Mouse (Mus musculus): ENCODE measurements around the gene Pan3. TPM values are rescaled to one million over a fixed set of nuclear protein-coding genes. Genes with fewer than 3 reads are reported as not detected.

The Pan3 gene
- polyA plus RNA-seq, 1 experiment from 2014 or later = 88.9 TPM

GRCm38 (mm10) chr5:147456491-147456890 lies 26.5 kb downstream of the Pan3 start:
- no peak overlapping the region for H3K4me2 ChIP-seq (replicated peaks; ENCODE audit: low read depth, low read length)
- WGBS = 68% methylated on average over 4 of the region's 4 CpGs

GRCm38 (mm10) chr5:147459821-147460567 lies 30.0 kb downstream of the Pan3 start:
- Histone ChIP-seq H3K9ac (ENCODE audit: low read depth, low read length) (no peak overlapping the region), H3K27ac (ENCODE audit: low read depth, low read length) (no peak overlapping the region), H3K4me3 (ENCODE audit: low read length) (no peak overlapping the region), H3K9me3 (ENCODE audit: control insufficient read depth, low read length) (no peaks in the 10 kb centered on the region), H3K27me3 (ENCODE audit: control insufficient read depth, insufficient read depth, low read length) (no peaks in the 10 kb centered on the region), H3K4me2 (replicated peaks; ENCODE audit: low read depth, low read length) (no peak overlapping the region), H3K4me1 (ENCODE audit: control insufficient read depth, insufficient read depth, low read length) (no peaks in the 10 kb centered on the region), H3K36me3 (ENCODE audit: control insufficient read depth, insufficient read depth, low read length) (peaks cover 9% of the 10 kb centered on the region)
- WGBS = 73% methylated on average over 4 of the region's 4 CpGs
- ATAC-seq (ENCODE audit: low FRiP score, low TSS enrichment) = no peak

More at GRCm38 (mm10) chr5:147456491-147456890, 26.5 kb downstream of the Pan3 start:
- Histone ChIP-seq H3K9me3 (ENCODE audit: control insufficient read depth, low read length) (no peaks in the 10 kb centered on the region), H3K27ac (ENCODE audit: low read depth, low read length) (no peak overlapping the region), H3K4me3 (ENCODE audit: low read length) (no peak overlapping the region), H3K27me3 (ENCODE audit: control insufficient read depth, insufficient read depth, low read length) (no peaks in the 10 kb centered on the region), H3K9ac (ENCODE audit: low read depth, low read length) (no peak overlapping the region), H3K36me3 (ENCODE audit: control insufficient read depth, insufficient read depth, low read length) (peaks cover 22% of the 10 kb centered on the region), H3K4me1 (ENCODE audit: control insufficient read depth, insufficient read depth, low read length) (no peaks in the 10 kb centered on the region)
- ATAC-seq (ENCODE audit: low FRiP score, low TSS enrichment) = no peak

- no peak overlapping the region for H3K27ac ChIP-seq (ENCODE audit: low read depth, low read length)
- 40% methylated on average over 3 of the region's 3 CpGs for WGBS
These were observed 33.3 kb downstream of the Pan3 start for GRCm38 (mm10) chr5:147463251-147463650.

GRCm38 (mm10) chr5:147466361-147466760 lies 36.4 kb downstream of the Pan3 start:
- Histone ChIP-seq H3K9ac (ENCODE audit: low read depth, low read length) (no peak overlapping the region), H3K27ac (ENCODE audit: low read depth, low read length) (no peak overlapping the region), H3K4me1 (ENCODE audit: control insufficient read depth, insufficient read depth, low read length) (no peaks in the 10 kb centered on the region), H3K9me3 (ENCODE audit: control insufficient read depth, low read length) (no peaks in the 10 kb centered on the region), H3K4me2 (replicated peaks; ENCODE audit: low read depth, low read length) (no peak overlapping the region), H3K27me3 (ENCODE audit: control insufficient read depth, insufficient read depth, low read length) (no peaks in the 10 kb centered on the region), H3K4me3 (ENCODE audit: low read length) (no peak overlapping the region), H3K36me3 (ENCODE audit: control insufficient read depth, insufficient read depth, low read length) (peaks cover 16% of the 10 kb centered on the region; the same call in 1 of the 2 replicates)
- no peak for ATAC-seq (ENCODE audit: low FRiP score, low TSS enrichment)

More at GRCm38 (mm10) chr5:147463251-147463650, 33.3 kb downstream of the Pan3 start:
- Histone ChIP-seq H3K9ac (ENCODE audit: low read depth, low read length) (no peak overlapping the region), H3K4me1 (ENCODE audit: control insufficient read depth, insufficient read depth, low read length) (no peaks in the 10 kb centered on the region), H3K4me3 (ENCODE audit: low read length) (no peak overlapping the region), H3K9me3 (ENCODE audit: control insufficient read depth, low read length) (no peaks in the 10 kb centered on the region), H3K4me2 (replicated peaks; ENCODE audit: low read depth, low read length) (no peak overlapping the region), H3K36me3 (ENCODE audit: control insufficient read depth, insufficient read depth, low read length) (peaks cover 13% of the 10 kb centered on the region; the same call in 1 of the 2 replicates), H3K27me3 (ENCODE audit: control insufficient read depth, insufficient read depth, low read length) (no peaks in the 10 kb centered on the region)
- ATAC-seq (ENCODE audit: low FRiP score, low TSS enrichment) = no peak

- 94% methylated on average over 5 of the region's 5 CpGs for WGBS
- H3K4me3 ChIP-seq (ENCODE audit: low read length) = no peak overlapping the region
- H3K27ac ChIP-seq (ENCODE audit: low read depth, low read length) = no peak overlapping the region
- H3K4me2 ChIP-seq (replicated peaks; ENCODE audit: low read depth, low read length) = no peak overlapping the region
- no peaks in the 10 kb centered on the region for H3K4me1 ChIP-seq (ENCODE audit: control insufficient read depth, insufficient read depth, low read length)
- no peak overlapping the region for H3K9ac ChIP-seq (ENCODE audit: low read depth, low read length)
- H3K27me3 ChIP-seq (ENCODE audit: control insufficient read depth, insufficient read depth, low read length) = no peaks in the 10 kb centered on the region
- H3K36me3 ChIP-seq (ENCODE audit: control insufficient read depth, insufficient read depth, low read length) = peaks cover 14% of the 10 kb centered on the region
- no peak for ATAC-seq (ENCODE audit: low FRiP score, low TSS enrichment)
- H3K9me3 ChIP-seq (ENCODE audit: control insufficient read depth, low read length) = no peaks in the 10 kb centered on the region
These were observed 41.2 kb downstream of the Pan3 start for GRCm38 (mm10) chr5:147471163-147471562.

GRCm38 (mm10) chr5:147473071-147473470 lies 43.1 kb downstream of the Pan3 start:
- 68% methylated on average over 6 of the region's 6 CpGs for WGBS
- Histone ChIP-seq H3K36me3 (ENCODE audit: control insufficient read depth, insufficient read depth, low read length) (peaks cover 6% of the 10 kb centered on the region; the same call in 1 of the 2 replicates), H3K27me3 (ENCODE audit: control insufficient read depth, insufficient read depth, low read length) (no peaks in the 10 kb centered on the region), H3K9me3 (ENCODE audit: control insufficient read depth, low read length) (no peaks in the 10 kb centered on the region), H3K4me3 (ENCODE audit: low read length) (no peak overlapping the region), H3K4me1 (ENCODE audit: control insufficient read depth, insufficient read depth, low read length) (no peaks in the 10 kb centered on the region), H3K9ac (ENCODE audit: low read depth, low read length) (no peak overlapping the region), H3K27ac (ENCODE audit: low read depth, low read length) (no peak overlapping the region), H3K4me2 (replicated peaks; ENCODE audit: low read depth, low read length) (no peak overlapping the region)
- no peak for ATAC-seq (ENCODE audit: low FRiP score, low TSS enrichment)

- Histone ChIP-seq H3K4me3 (ENCODE audit: low read length) (no peak overlapping the region), H3K9me3 (ENCODE audit: control insufficient read depth, low read length) (no peaks in the 10 kb centered on the region), H3K4me1 (ENCODE audit: control insufficient read depth, insufficient read depth, low read length) (no peaks in the 10 kb centered on the region), H3K27me3 (ENCODE audit: control insufficient read depth, insufficient read depth, low read length) (no peaks in the 10 kb centered on the region), H3K9ac (ENCODE audit: low read depth, low read length) (no peak overlapping the region), H3K36me3 (ENCODE audit: control insufficient read depth, insufficient read depth, low read length) (peaks cover 6% of the 10 kb centered on the region; the same call in 1 of the 2 replicates), H3K27ac (ENCODE audit: low read depth, low read length) (no peak overlapping the region), H3K4me2 (replicated peaks; ENCODE audit: low read depth, low read length) (no peak overlapping the region)
- WGBS = 85% methylated on average over 3 of the region's 3 CpGs
- ATAC-seq (ENCODE audit: low FRiP score, low TSS enrichment) = no peak
These were observed 43.9 kb downstream of the Pan3 start for GRCm38 (mm10) chr5:147473856-147474255.

- Histone ChIP-seq H3K9me3 (ENCODE audit: control insufficient read depth, low read length) (no peaks in the 10 kb centered on the region), H3K4me3 (ENCODE audit: low read length) (no peak overlapping the region), H3K27ac (ENCODE audit: low read depth, low read length) (no peak overlapping the region), H3K27me3 (ENCODE audit: control insufficient read depth, insufficient read depth, low read length) (no peaks in the 10 kb centered on the region), H3K36me3 (ENCODE audit: control insufficient read depth, insufficient read depth, low read length) (peaks cover 3% of the 10 kb centered on the region; the same call in 1 of the 2 replicates), H3K4me2 (replicated peaks; ENCODE audit: low read depth, low read length) (no peak overlapping the region), H3K4me1 (ENCODE audit: control insufficient read depth, insufficient read depth, low read length) (no peaks in the 10 kb centered on the region), H3K9ac (ENCODE audit: low read depth, low read length) (no peak overlapping the region)
- WGBS = 91% methylated on average over 5 of the region's 5 CpGs
- ATAC-seq (ENCODE audit: low FRiP score, low TSS enrichment) = no peak
These were observed 46.1 kb downstream of the Pan3 start for GRCm38 (mm10) chr5:147476109-147476508.

GRCm38 (mm10) chr5:147477106-147477505 lies 47.1 kb downstream of the Pan3 start:
- no peak for ATAC-seq (ENCODE audit: low FRiP score, low TSS enrichment)
- Histone ChIP-seq H3K9ac (ENCODE audit: low read depth, low read length) (no peak overlapping the region), H3K4me1 (ENCODE audit: control insufficient read depth, insufficient read depth, low read length) (no peaks in the 10 kb centered on the region), H3K36me3 (ENCODE audit: control insufficient read depth, insufficient read depth, low read length) (no peaks in the 10 kb centered on the region), H3K27me3 (ENCODE audit: control insufficient read depth, insufficient read depth, low read length) (no peaks in the 10 kb centered on the region), H3K4me3 (ENCODE audit: low read length) (no peak overlapping the region), H3K9me3 (ENCODE audit: control insufficient read depth, low read length) (no peaks in the 10 kb centered on the region), H3K27ac (ENCODE audit: low read depth, low read length) (no peak overlapping the region), H3K4me2 (replicated peaks; ENCODE audit: low read depth, low read length) (no peak overlapping the region)
- WGBS = 96% methylated on average over 9 of the region's 9 CpGs

All from kidney, embryonic 14.5 days (tissue).